Mouse (Mus musculus): ENCODE measurements at regions not wholly inside any gene's neighbourhood (a gene's known extent, or its start where the extent isn't known, plus 50 kb on each side); places are given as distances from the start of the nearest gene placed in this dataset.
A peak's percentile ranks its signal among the peaks of the same experiment; 100 is the strongest.
"Not testable (repeated sequence)": the region's sequence is repeated elsewhere in the genome, so short reads cannot be mapped to it uniquely, and the experiment has no call there.

- no peak for DNase-seq
Measured at GRCm38 (mm10) chr9:43857988-43858387, 114.2 kb downstream of the Nectin1 start.

GRCm38 (mm10) chr9:43858761-43859160, 115.0 kb downstream of the Nectin1 start:
- DNase-seq: no peak

- DNase-seq: no peak
Measured at GRCm38 (mm10) chr9:43860264-43860663, 116.5 kb downstream of the Nectin1 start.

- DNase-seq: peak; percentile 54
Measured at GRCm38 (mm10) chr9:43861375-43861774, 117.6 kb downstream of the Nectin1 start.

GRCm38 (mm10) chr9:43862034-43862433, 118.2 kb downstream of the Nectin1 start:
- not testable (repeated sequence) for DNase-seq

GRCm38 (mm10) chr9:43863609-43864397, 120.0 kb downstream of the Nectin1 start:
- peak; percentile 94 for DNase-seq

- DNase-seq: no peak
Measured at GRCm38 (mm10) chr9:43866802-43867201, 123.0 kb downstream of the Nectin1 start.

GRCm38 (mm10) chr9:43873841-43874240, 130.1 kb downstream of the Nectin1 start:
- no peak for DNase-seq

- no peak for DNase-seq
Measured at GRCm38 (mm10) chr9:43874332-43874731, 130.5 kb downstream of the Nectin1 start.

GRCm38 (mm10) chr9:43879220-43879968, 135.6 kb downstream of the Nectin1 start:
- peak; percentile 33 for DNase-seq

- DNase-seq: peak; percentile 74
Measured at GRCm38 (mm10) chr9:43879969-43880396, 136.2 kb downstream of the Nectin1 start.

GRCm38 (mm10) chr9:43893086-43893485, 149.3 kb downstream of the Nectin1 start:
- no peak for DNase-seq

GRCm38 (mm10) chr9:43899239-43899638, 143.9 kb upstream of the Thy1 start:
- no peak for DNase-seq

GRCm38 (mm10) chr9:43908325-43908724, 134.9 kb upstream of the Thy1 start:
- no peak for DNase-seq

GRCm38 (mm10) chr9:43915015-43915414, 128.2 kb upstream of the Thy1 start:
- DNase-seq: no peak

GRCm38 (mm10) chr9:43917467-43917866, 125.7 kb upstream of the Thy1 start:
- DNase-seq: no peak

- no peak for DNase-seq
Measured at GRCm38 (mm10) chr9:43919010-43919409, 124.2 kb upstream of the Thy1 start.

- DNase-seq: peak; percentile 88
Measured at GRCm38 (mm10) chr9:43920053-43920754, 123.0 kb upstream of the Thy1 start.

- DNase-seq: no peak
Measured at GRCm38 (mm10) chr9:43922231-43922630, 121.0 kb upstream of the Thy1 start.

GRCm38 (mm10) chr9:43923088-43923487, 120.1 kb upstream of the Thy1 start:
- DNase-seq: peak; percentile 63

GRCm38 (mm10) chr9:43924795-43925194, 118.4 kb upstream of the Thy1 start:
- peak; percentile 46 for DNase-seq

GRCm38 (mm10) chr9:43929312-43930036, 113.7 kb upstream of the Thy1 start:
- peak; percentile 75 for DNase-seq

- DNase-seq: no peak
Measured at GRCm38 (mm10) chr9:43930037-43930404, 113.2 kb upstream of the Thy1 start.

All from retina, postnatal 1 day (tissue).